Mouse (Mus musculus) myocyte (in vitro differentiated cells): ENCODE measurements at regions not wholly inside any gene's neighbourhood (a gene's known extent, or its start where the extent isn't known, plus 50 kb on each side); places are given as distances from the start of the nearest gene placed in this dataset.

Experiments used
- CEBPB ChIP-seq: IDR thresholded peaks from 2 replicates; pipeline ENCODE4 v1.6.1; 2011; ENCODE audit warnings: mild to moderate bottlenecking, moderate library complexity; ENCODE audit not compliant: poor library complexity, insufficient read depth, severe bottlenecking
- MAX ChIP-seq: IDR thresholded peaks from one replicate; pipeline ENCODE4 v1.6.1; 2011; ENCODE audit warnings: low read depth, mild to moderate bottlenecking, control low read depth
- MYOD1 ChIP-seq, 3 experiments: IDR thresholded peaks; one replicate each; pipeline ENCODE4 v1.6.1; 2011; ENCODE audit warnings: control low read depth in 2 of 3, low read depth in 2 of 3, mild to moderate bottlenecking in 2 of 3, moderate library complexity in 1 of 3; ENCODE audit not compliant: insufficient read length in 2 of 3, control insufficient read depth in 1 of 3
- POLR2AphosphoS2 ChIP-seq: IDR thresholded peaks from one replicate; pipeline ENCODE4 v1.6.1; 2011; ENCODE audit warnings: low read depth, control low read depth; ENCODE audit not compliant: insufficient read length
- TCF12 ChIP-seq: IDR thresholded peaks from one replicate; pipeline ENCODE4 v1.6.1; 2011; ENCODE audit warnings: mild to moderate bottlenecking, control low read depth; ENCODE audit not compliant: poor library complexity, insufficient read depth, severe bottlenecking

DNA sequence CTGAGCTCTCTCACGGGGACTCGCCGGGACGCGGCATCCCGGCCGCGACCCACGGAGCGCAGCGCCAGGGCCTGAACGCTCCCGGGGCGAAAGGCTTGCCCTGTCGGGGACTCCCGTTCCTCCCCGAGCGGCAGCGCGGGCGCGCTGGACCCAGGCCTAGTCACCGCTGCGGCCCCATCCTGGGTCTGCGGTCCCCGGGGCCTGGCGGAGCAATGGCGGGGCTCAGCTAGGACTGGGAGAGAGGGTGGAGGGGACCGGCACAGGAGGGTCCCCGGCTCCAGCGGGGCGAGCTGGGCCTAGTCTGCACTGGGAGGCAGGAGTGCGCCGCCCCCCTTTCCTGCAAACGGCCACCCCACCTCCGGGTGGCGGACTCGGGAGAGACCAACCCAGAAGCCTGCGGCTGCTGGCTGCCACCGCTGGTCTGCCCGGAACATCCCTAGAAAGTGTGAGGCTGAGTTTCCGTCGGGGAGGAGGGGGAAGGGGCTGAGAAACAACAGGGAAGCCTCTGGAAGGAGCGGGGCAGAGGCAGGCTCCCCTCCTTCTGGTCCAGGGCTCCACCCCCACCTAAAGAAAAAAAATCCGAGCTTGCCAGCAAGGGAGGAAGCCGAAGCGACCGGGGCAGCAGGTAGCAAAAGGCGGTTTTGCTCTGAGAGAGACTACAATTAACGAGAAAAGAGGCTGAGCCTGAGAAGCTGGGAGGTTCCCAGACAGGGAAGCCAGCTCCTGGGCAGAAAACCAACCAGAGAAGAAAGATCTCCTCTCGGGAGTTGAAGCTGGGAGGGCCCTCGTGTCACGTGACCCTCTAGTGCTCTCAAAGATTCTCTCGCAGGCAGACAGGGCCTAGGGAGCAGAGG, 67.9 kb upstream of the Cplx2 start:
- TF ChIP-seq MYOD1 (IDR thresholded peaks at IDR 0.05; ENCODE audit: control insufficient read depth in 1 of 3, insufficient read length in 2 of 3, low read depth in 2 of 3) (no peak), CEBPB (no peak), MAX (no peak), POLR2AphosphoS2 (no peak), TCF12 (no peak)
